Mouse (Mus musculus) heart, postnatal 14 days (tissue): Measurements from ENCODE around the gene Hist1h2bk. TPM values are rescaled to one million over a fixed set of nuclear protein-coding genes. Genes with fewer than 3 reads are reported as not detected.
"Not testable (repeated sequence)": the region's sequence is repeated elsewhere in the genome, so short reads cannot be mapped to it uniquely, and the experiment has no call there.

Experiments
- DNase-seq, 2 experiments: peaks; one replicate each; pipeline ENCODE4 v3.0.0; 2021 to 2022
- intact Hi-C: fragments of 180-260 bp; cut with DNase I; formaldehyde crosslinking; loops from one replicate; pipeline ENCODE4 v1.15.1; 2025
- microRNA-seq, 2 experiments: library from miRNA; unstranded; fragments of <30 nt; microRNA quantifications; one replicate each; pipeline ENCODE4 v1.2.0; 2021 to 2022
- total RNA-seq, 2 experiments: library from RNA; stranded (reverse); gene quantifications; 2 replicates each; pipeline ENCODE4 v1.2.3; 2021

Hist1h2bk gene
- total RNA-seq, 2 experiments from 2014 or later: 67.9 to 160 TPM

DNA sequence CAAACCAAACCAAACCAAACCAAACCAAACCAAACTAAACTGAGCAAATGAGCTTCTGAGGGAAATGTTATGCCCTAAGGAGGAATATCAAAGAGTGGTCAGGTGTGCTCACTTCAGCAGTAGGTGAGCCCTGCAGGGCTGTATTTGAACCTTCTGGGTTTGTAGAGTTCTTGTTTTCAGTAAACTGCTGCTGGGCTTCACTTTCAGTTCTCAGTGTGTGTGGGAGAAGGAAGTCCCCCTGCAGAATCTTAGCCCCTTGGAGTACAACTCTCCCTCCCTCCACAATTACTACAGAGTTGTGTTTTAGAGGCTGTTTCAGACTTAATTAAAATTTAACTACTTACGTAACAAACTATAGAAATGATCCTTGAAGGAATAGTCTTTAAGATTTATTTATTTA, 18.1 kb downstream of the Hist1h2bk start:
- DNase-seq: no peak
- intact Hi-C loops: no loop called here

DNA sequence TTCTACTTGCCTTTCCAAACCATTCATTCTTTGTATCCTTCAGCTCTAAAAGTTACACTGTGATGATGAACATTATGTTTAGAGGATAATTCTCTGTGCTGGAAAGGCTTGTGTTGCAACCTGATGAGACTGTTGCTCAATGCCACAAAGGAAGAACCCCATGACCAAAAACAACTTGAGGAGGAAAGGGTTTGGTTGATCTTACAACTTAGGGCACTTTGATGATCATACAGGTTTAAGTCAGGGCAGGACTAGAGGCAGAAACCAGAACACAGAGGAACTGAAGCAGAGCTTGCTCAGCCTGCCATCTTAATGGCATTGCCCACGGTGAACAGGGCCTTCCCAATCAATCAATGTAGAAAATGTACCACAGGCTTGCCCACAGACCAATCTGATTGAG, 25.8 kb downstream of the Hist1h2bk start:
- DNase-seq: no peak
- intact Hi-C loops: no loop called here

DNA sequence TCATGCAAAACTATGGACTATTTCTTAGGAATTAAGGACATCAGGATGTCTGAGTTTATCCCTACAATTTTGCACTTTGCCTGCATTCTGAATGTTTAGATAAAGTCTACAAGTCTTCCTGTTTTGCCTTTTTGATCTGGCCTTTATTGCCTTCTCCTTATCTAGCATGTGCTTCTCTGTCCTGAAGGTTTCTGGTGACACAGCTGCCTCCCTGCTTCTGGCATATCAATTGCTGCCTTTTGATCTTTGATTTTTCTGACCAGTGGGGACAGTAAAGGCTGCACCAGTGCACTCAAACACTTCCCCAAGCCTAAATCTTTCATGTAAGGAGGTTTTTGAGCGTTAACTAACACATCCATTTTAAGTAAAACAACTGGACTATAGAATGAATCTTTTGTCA, 27.8 kb downstream of the Hist1h2bk start:
- intact Hi-C loops: no loop called here
- no peak for DNase-seq

DNA sequence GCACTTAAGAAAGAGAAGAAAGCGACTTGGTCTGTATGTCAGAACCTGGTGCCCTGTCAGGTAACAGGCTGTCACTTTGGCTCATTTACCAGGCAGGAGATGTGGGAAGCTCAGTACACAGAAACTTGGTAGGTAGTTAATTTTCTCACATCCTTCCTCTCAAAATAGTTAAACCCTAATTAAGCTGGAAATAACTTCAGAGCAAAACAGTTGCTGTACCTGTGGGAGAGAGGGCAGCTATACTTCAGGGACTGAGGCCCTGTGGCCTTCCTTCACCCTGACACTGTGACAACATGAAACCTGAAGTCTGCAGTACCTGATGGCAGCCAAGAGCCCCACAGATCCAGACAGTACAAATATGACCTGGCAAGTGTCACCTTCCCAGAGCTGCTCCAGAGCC, 48.5 kb downstream of the Hist1h2bk start, which contains the start of gene Vmn1r188:
Gene Vmn1r188, plus strand, starts transcription at position 301 of the 400 bp plus-strand sequence.
- DNase-seq, intact Hi-C loops: not testable (repeated sequence)

Small RNAs within 50 kb of the gene (microRNA-seq; reads per million reads assigned to microRNA genes)
- 0 reads per million in 2 experiments for gene Gm26300
- gene Gm44390: 0 reads per million in 2 experiments
- 0 reads per million in 2 experiments for gene Gm44486

Other genes starting within 250 kb of the Hist1h2bk start
- 10 to 100 TPM; 10.5 to 19.2 TPM for gene Hist1h2an, start 248.7 kb upstream of the Hist1h2bk start, total RNA-seq
- 10 to 100 TPM; 19.6 to 53.2 TPM for gene Hist1h2bp, start 248.4 kb upstream of the Hist1h2bk start, total RNA-seq
- 100 to 1,000 TPM in 1 of 2 experiments, 10 to 100 TPM in 1; 53.2 to 110 TPM for gene Hist1h2bq, start 225.7 kb upstream of the Hist1h2bk start, total RNA-seq
- not detected for gene Hist1h2ao, start 225.4 kb upstream of the Hist1h2bk start, total RNA-seq
- gene Hist1h4m, start 224.1 kb upstream of the Hist1h2bk start, total RNA-seq: 100 to 1,000 TPM; 163 to 280 TPM
- 10 to 100 TPM in 1 of 2 experiments, 1 to 10 TPM in 1; 9.1 to 16.3 TPM for gene Hist1h4n, start 203.7 kb upstream of the Hist1h2bk start, total RNA-seq
- 100 to 1,000 TPM in 1 of 2 experiments, 10 to 100 TPM in 1; 85.4 to 183 TPM for gene Hist1h2ap, start 202.4 kb upstream of the Hist1h2bk start, total RNA-seq
- 100 to 1,000 TPM in 1 of 2 experiments, 10 to 100 TPM in 1; 52.5 to 108 TPM for gene Hist1h2br, start 202.1 kb upstream of the Hist1h2bk start, total RNA-seq
- under 1 TPM; 0.62 to 0.90 TPM for gene Zfp184, start 90.8 kb upstream of the Hist1h2bk start, total RNA-seq
- gene Pom121l2, start 54.7 kb upstream of the Hist1h2bk start, total RNA-seq: not detected
- 10 to 100 TPM in 1 of 2 experiments, not detected in 1; 11.6 TPM for gene Prss16, start 26.1 kb upstream of the Hist1h2bk start, total RNA-seq
- gene Hist1h2ah, start 302 bp upstream of the Hist1h2bk start, total RNA-seq: 100 to 1,000 TPM in 1 of 2 experiments, 10 to 100 TPM in 1; 69.3 to 132 TPM
- gene Hist1h4i, start 5.5 kb downstream of the Hist1h2bk start, total RNA-seq: 10 to 100 TPM; 29.6 to 55.4 TPM
- 100 to 1,000 TPM in 1 of 2 experiments, 10 to 100 TPM in 1; 44.4 to 112 TPM for gene Hist1h2ag, start 7.1 kb downstream of the Hist1h2bk start, total RNA-seq
- 10 to 100 TPM; 36.4 to 83.6 TPM for gene Hist1h2bj, start 7.3 kb downstream of the Hist1h2bk start, total RNA-seq
- not detected for gene Vmn1r188, start 48.6 kb downstream of the Hist1h2bk start, total RNA-seq
- gene Vmn1r189, start 70.0 kb downstream of the Hist1h2bk start, total RNA-seq: not detected
- gene Vmn1r191, start 148.1 kb downstream of the Hist1h2bk start, total RNA-seq: not detected
- gene Vmn1r192, start 155.3 kb downstream of the Hist1h2bk start, total RNA-seq: not detected
- gene Vmn1r193, start 187.3 kb downstream of the Hist1h2bk start, total RNA-seq: not detected
- not detected for gene Vmn1r194, start 208.3 kb downstream of the Hist1h2bk start, total RNA-seq
- not detected for gene Vmn1r195, start 234.7 kb downstream of the Hist1h2bk start, total RNA-seq